Mouse (Mus musculus) c-Kit-positive CD71-positive TER-119-negative erythroid progenitor cells, embryonic 14.5 days (primary cell): ENCODE results near the gene Nr3c2.

Experiments
- DNase-seq: peaks from one replicate; pipeline ENCODE4 v3.0.0-alpha.2; 2013; ENCODE audit warnings: low read depth

Gene Nr3c2

GRCm38 (mm10) chr8:76971761-76972404 lies 72.6 kb downstream of the Nr3c2 start:
- DNase-seq, result no peak

GRCm38 (mm10) chr8:76972947-76973552 lies 73.8 kb downstream of the Nr3c2 start:
- no peak for DNase-seq

GRCm38 (mm10) chr8:76977907-76978306 lies 78.7 kb downstream of the Nr3c2 start:
- no peak for DNase-seq

- DNase-seq, result no peak
These were observed 84.8 kb downstream of the Nr3c2 start for GRCm38 (mm10) chr8:76984082-76984481.

GRCm38 (mm10) chr8:76984851-76985250 lies 85.6 kb downstream of the Nr3c2 start:
- DNase-seq, result no peak

- no peak for DNase-seq
These were observed 88.6 kb downstream of the Nr3c2 start for GRCm38 (mm10) chr8:76987876-76988275.

- no peak for DNase-seq
These were observed 99.0 kb downstream of the Nr3c2 start for GRCm38 (mm10) chr8:76998276-76998675.

GRCm38 (mm10) chr8:77009425-77009824 lies 110.2 kb downstream of the Nr3c2 start:
- no peak for DNase-seq

- no peak for DNase-seq
These were observed 112.7 kb downstream of the Nr3c2 start for GRCm38 (mm10) chr8:77011985-77012384.

GRCm38 (mm10) chr8:77012641-77013040 lies 113.4 kb downstream of the Nr3c2 start:
- DNase-seq, result no peak

- no peak for DNase-seq
These were observed 117.5 kb downstream of the Nr3c2 start for GRCm38 (mm10) chr8:77016713-77017112.

- no peak for DNase-seq
These were observed 124.8 kb downstream of the Nr3c2 start for GRCm38 (mm10) chr8:77023837-77024710.

GRCm38 (mm10) chr8:77031213-77031612 lies 132.0 kb downstream of the Nr3c2 start:
- DNase-seq, result no peak

GRCm38 (mm10) chr8:77033706-77034464 lies 134.6 kb downstream of the Nr3c2 start:
- no peak for DNase-seq

- DNase-seq, result no peak
These were observed 135.2 kb downstream of the Nr3c2 start for GRCm38 (mm10) chr8:77034465-77034829.

GRCm38 (mm10) chr8:77041214-77041613 lies 142.0 kb downstream of the Nr3c2 start:
- DNase-seq, result no peak

- DNase-seq, result peak; percentile 42
These were observed 145.6 kb downstream of the Nr3c2 start for GRCm38 (mm10) chr8:77044849-77045248.

GRCm38 (mm10) chr8:77045711-77046110 lies 146.5 kb downstream of the Nr3c2 start:
- DNase-seq, result no peak

GRCm38 (mm10) chr8:77046217-77046616 lies 147.0 kb downstream of the Nr3c2 start:
- DNase-seq, result no peak

- DNase-seq, result no peak
These were observed 147.5 kb downstream of the Nr3c2 start for GRCm38 (mm10) chr8:77046731-77047130.

- no peak for DNase-seq
These were observed 152.4 kb downstream of the Nr3c2 start for GRCm38 (mm10) chr8:77051399-77052275.
